Comparison of ENCODE assay signal across 12 mouse cellular contexts in the genomic region with DNA sequence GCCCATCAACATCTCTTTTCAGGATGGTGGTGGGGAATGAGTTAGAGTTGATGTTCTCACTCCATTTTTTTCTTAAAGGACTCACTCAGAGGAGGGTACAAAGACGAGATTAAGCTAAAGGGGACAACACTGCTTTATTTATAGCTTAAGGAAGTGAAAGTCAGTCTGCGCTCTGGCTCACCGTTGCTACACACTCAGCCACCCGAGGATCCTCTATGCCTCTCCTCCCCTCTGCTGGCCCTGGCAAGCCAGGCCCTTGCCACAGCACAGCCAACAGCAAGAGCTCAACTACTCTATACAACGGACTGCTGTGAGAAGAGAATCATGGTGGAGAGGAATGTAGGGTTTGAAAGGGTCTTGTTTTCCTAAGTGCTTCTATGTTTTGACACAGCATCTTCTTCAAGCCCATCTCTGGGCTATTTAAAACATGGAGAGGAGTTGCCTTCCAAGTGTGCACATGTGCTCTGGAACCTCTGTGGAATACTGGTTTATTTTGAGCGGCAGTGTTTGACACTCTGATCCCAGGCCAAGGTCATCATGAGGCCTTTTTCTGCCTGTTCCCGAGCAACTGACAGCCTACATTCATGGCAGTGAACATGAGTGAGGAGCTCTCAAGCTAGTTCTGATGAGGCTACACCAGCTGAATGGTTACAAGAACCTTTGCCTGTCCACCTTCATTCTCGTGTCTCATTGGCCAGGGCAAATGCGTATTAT.
DNase-seq lines count a peak whose midpoint lies in the region; ATAC-seq and TF ChIP-seq lines count a peak whose summit lies in the region.
"Had no signal": no experiment of that assay in that cellular context is flagged by ENCODE, and none has a peak within 500 bp of the region (broad histone marks: within the 10 kb centered on the region; RNA-seq: fewer than 3 reads in every experiment).

No protein-coding gene starts in this region.

- no peak for ATAC-seq in liver, embryonic 12.5 days
- ATAC-seq in forebrain, embryonic 16.5 days, result no peak

- H3K27me3 ChIP-seq in liver, adult 2 months (ENCODE audit: control insufficient read depth, insufficient read depth, low read length), result 0 out of 2 replicates have a peak, but pooled peaks cover 3% of the 10 kb centered on the region
- no peaks in the 10 kb centered on the region for H3K27me3 ChIP-seq in liver, embryonic 12.5 days (replicated peaks)
- H3K27me3 ChIP-seq in spleen, adult 2 months (ENCODE audit: control insufficient read depth, insufficient read depth, low read length), result no peaks in the 10 kb centered on the region
- H3K27me3 ChIP-seq in hindbrain, embryonic 10.5 days (ENCODE audit: insufficient read depth, poor library complexity, severe bottlenecking), result no peaks in the 10 kb centered on the region
- H3K27me3 ChIP-seq in forebrain, embryonic 16.5 days (replicated peaks; ENCODE audit: control insufficient read depth, insufficient read depth, low read length), result no peaks in the 10 kb centered on the region
- H3K27me3 ChIP-seq: heart, embryonic 15.5 days; megakaryocyte, embryonic 14.5 days; neural tube, embryonic 13.5 days had no signal

- no peak overlapping the region for H3K4me3 ChIP-seq in liver, adult 2 months (ENCODE audit: insufficient read depth, low read depth, low read length)
- H3K4me3 ChIP-seq in liver, embryonic 12.5 days, result no peak overlapping the region
- H3K4me3 ChIP-seq in lung, adult 2 months (replicated peaks; ENCODE audit: extremely low read depth, low read depth, low read length), result no peak overlapping the region
- H3K4me3 ChIP-seq in spleen, adult 2 months (ENCODE audit: extremely low read depth, insufficient read depth, insufficient read length), result no peak overlapping the region
- no peak overlapping the region for H3K4me3 ChIP-seq in hindbrain, embryonic 10.5 days
- no peak overlapping the region for H3K4me3 ChIP-seq in forebrain, embryonic 16.5 days (replicated peaks; ENCODE audit: low read length)
- H3K4me3 ChIP-seq: heart, embryonic 15.5 days; megakaryocyte, embryonic 14.5 days; neural tube, embryonic 13.5 days had no signal

- no peaks in the 10 kb centered on the region for H3K79me2 ChIP-seq in liver, adult 2 months (ENCODE audit: control insufficient read depth, insufficient read depth, low read length)

- H3K9me3 ChIP-seq in liver, embryonic 12.5 days (replicated peaks), result no peaks in the 10 kb centered on the region
- H3K9me3 ChIP-seq in hindbrain, embryonic 10.5 days, result no peaks in the 10 kb centered on the region
- H3K9me3 ChIP-seq in forebrain, embryonic 16.5 days (ENCODE audit: control insufficient read depth, low read length), result no peaks in the 10 kb centered on the region
- H3K9me3 ChIP-seq: heart, embryonic 15.5 days; neural tube, embryonic 13.5 days had no signal

- peak; percentile 24; the same call in 1 of the 2 replicates for TF ChIP-seq CTCF in liver, adult 2 months (IDR thresholded peaks at IDR 0.05; ENCODE audit: low read depth, low read length)
- TF ChIP-seq CTCF in lung, adult 2 months (IDR thresholded peaks at IDR 0.05; ENCODE audit: insufficient read depth, low read length), result peak; percentile 32; the same call in 1 of the 2 replicates
- TF ChIP-seq CTCF in spleen, adult 2 months (IDR thresholded peaks at IDR 0.05; ENCODE audit: extremely low read depth, insufficient read depth, insufficient read length, insufficient replicate concordance), result peak; percentile 71; the same call in 1 of the 2 replicates

- H3K9ac ChIP-seq in liver, adult 2 months (ENCODE audit: low read depth, low read length), result no peak overlapping the region
- H3K9ac ChIP-seq in liver, embryonic 12.5 days, result no peak overlapping the region
- H3K9ac ChIP-seq in forebrain, embryonic 16.5 days (replicated peaks; ENCODE audit: low read depth, low read length), result no peak overlapping the region
- H3K9ac ChIP-seq: heart, embryonic 15.5 days; neural tube, embryonic 13.5 days had no signal

- 79% methylated on average over 9 of the region's 9 CpGs for WGBS in liver, adult 2 months
- WGBS in liver, embryonic 12.5 days (ENCODE audit: insufficient replicate concordance), result 55% methylated on average over 9 of the region's 9 CpGs
- WGBS in lung, adult 2 months, result 62% methylated on average over 9 of the region's 9 CpGs
- 37% methylated on average over 9 of the region's 9 CpGs for WGBS in spleen, adult 2 months
- 85% methylated on average over 9 of the region's 9 CpGs for WGBS in hindbrain, embryonic 10.5 days
- WGBS in forebrain, embryonic 16.5 days, result 80% methylated on average over 9 of the region's 9 CpGs

- TF ChIP-seq POLR2A in liver, adult 2 months (IDR thresholded peaks at IDR 0.05; ENCODE audit: extremely low read depth, insufficient read depth, low read length), result no peak
- TF ChIP-seq POLR2A in lung, adult 2 months (IDR thresholded peaks at IDR 0.05; ENCODE audit: borderline replicate concordance, extremely low read depth, low read depth, low read length), result no peak
- no peak for TF ChIP-seq POLR2A in spleen, adult 2 months (IDR thresholded peaks at IDR 0.05; ENCODE audit: low read depth, low read length)

- no peak overlapping the region for H3K27ac ChIP-seq in liver, adult 2 months (replicated peaks; ENCODE audit: insufficient read depth, low read depth, low read length)
- no peak overlapping the region for H3K27ac ChIP-seq in liver, embryonic 12.5 days
- H3K27ac ChIP-seq in spleen, adult 2 months (ENCODE audit: insufficient read depth, low read length), result peak overlapping the region; percentile 85
- H3K27ac ChIP-seq in hindbrain, embryonic 10.5 days, result no peak overlapping the region
- H3K27ac ChIP-seq in forebrain, embryonic 16.5 days (ENCODE audit: low read length), result no peak overlapping the region
- H3K27ac ChIP-seq: heart, embryonic 15.5 days; neural tube, embryonic 13.5 days had no signal

- no peaks in the 10 kb centered on the region for H3K36me3 ChIP-seq in liver, adult 2 months (ENCODE audit: control insufficient read depth, insufficient read depth, low read length)
- H3K36me3 ChIP-seq in liver, embryonic 12.5 days, result no peaks in the 10 kb centered on the region
- H3K36me3 ChIP-seq in spleen, adult 2 months (ENCODE audit: control insufficient read depth, insufficient read depth, low read length), result no peaks in the 10 kb centered on the region
- no peaks in the 10 kb centered on the region for H3K36me3 ChIP-seq in hindbrain, embryonic 10.5 days
- no peaks in the 10 kb centered on the region for H3K36me3 ChIP-seq in forebrain, embryonic 16.5 days (ENCODE audit: control insufficient read depth, insufficient read depth)
- H3K36me3 ChIP-seq: heart, embryonic 15.5 days; neural tube, embryonic 13.5 days had no signal

- H3K4me1 ChIP-seq in liver, adult 2 months (ENCODE audit: control insufficient read depth, insufficient read depth, low read length), result no peaks in the 10 kb centered on the region
- H3K4me1 ChIP-seq in liver, embryonic 12.5 days, result no peaks in the 10 kb centered on the region
- no peaks in the 10 kb centered on the region for H3K4me1 ChIP-seq in lung, adult 2 months (ENCODE audit: control insufficient read depth, insufficient read depth, low read length)
- H3K4me1 ChIP-seq in spleen, adult 2 months (ENCODE audit: control insufficient read depth, insufficient read depth, insufficient read length), result peaks cover 16% of the 10 kb centered on the region; the same call in 1 of the 2 replicates
- H3K4me1 ChIP-seq in hindbrain, embryonic 10.5 days (replicated peaks), result no peaks in the 10 kb centered on the region
- H3K4me1 ChIP-seq in forebrain, embryonic 16.5 days (replicated peaks; ENCODE audit: control insufficient read depth, insufficient read depth, low read length), result no peaks in the 10 kb centered on the region
- H3K4me1 ChIP-seq: megakaryocyte, embryonic 14.5 days; neural tube, embryonic 13.5 days had no signal

- no peak overlapping the region for H3K4me2 ChIP-seq in liver, embryonic 12.5 days
- no peak overlapping the region for H3K4me2 ChIP-seq in forebrain, embryonic 16.5 days (ENCODE audit: low read length)
- H3K4me2 ChIP-seq: heart, embryonic 15.5 days; neural tube, embryonic 13.5 days had no signal

- peak; percentile 10 to 35 for DNase-seq in adrenal gland, adult (ENCODE audit: inconsistent age in 2 of 2, low spot score in 1 of 2)
- no peak for DNase-seq in adrenal gland, postnatal 25 days
- peak; percentile 7 for DNase-seq in liver, adult 2 months (ENCODE audit: extremely low read depth, low read depth, low spot score)
- DNase-seq in lung, adult 2 months, result no peak
- peak; percentile 73 to 79 for DNase-seq in spleen, adult 2 months (ENCODE audit: low read depth in 1 of 2, low spot score in 2 of 2)
- DNase-seq in hindbrain, embryonic 10.5 days (ENCODE audit: low spot score), result no peak
- DNase-seq: kidney, postnatal 10 days had no signal

Comparison
In these comparisons a context has a peak if more than half of its experiments do, and no peak if none do; other contexts are left out.
1. DNase-seq: peak in adrenal gland, adult (2 of 2), liver, adult 2 months (single experiment) and spleen, adult 2 months (2 of 2); none in adrenal gland, postnatal 25 days (single experiment), lung, adult 2 months (single experiment) and hindbrain, embryonic 10.5 days (single experiment).
2. Peak in every context shown above with its lines, with median percentiles within 50 percentile points of each other: CTCF ChIP-seq.